Mouse (Mus musculus) liver, embryonic 13.5 days (tissue): ENCODE results near the gene Med12l. TPM values are rescaled to one million over a fixed set of nuclear protein-coding genes. Genes with fewer than 3 reads are reported as not detected.

ENCODE experiments used
- ATAC-seq: fragments of 200-750 bp; cut with Nextera tagmentation; 2 replicates; pipeline ENCODE4 v1.8.0; 2017; ENCODE audit warnings: low read depth, mild to moderate bottlenecking, moderate number of reproducible peaks, moderate library complexity
- DNase-seq: peaks from one replicate; pipeline ENCODE4 v3.0.0; 2022
- H3K27ac ChIP-seq: fragments of 300-500 bp; sonication (generic); 2 replicates; pipeline ENCODE4 v1.5.1; 2015; ENCODE audit warnings: moderate library complexity, mild to moderate bottlenecking, inconsistent platforms
- H3K27me3 ChIP-seq: fragments of 300-500 bp; sonication (generic); 2 replicates; pipeline ENCODE4 v1.6.1; 2015; ENCODE audit warnings: mild to moderate bottlenecking, inconsistent platforms
- H3K36me3 ChIP-seq: fragments of 300-500 bp; sonication (generic); 2 replicates; pipeline ENCODE4 v1.6.1; 2015; ENCODE audit warnings: mild to moderate bottlenecking, inconsistent platforms
- H3K4me1 ChIP-seq: fragments of 300-500 bp; sonication (generic); replicated peaks from 2 replicates; pipeline ENCODE4 v1.6.1; 2015; ENCODE audit warnings: inconsistent platforms
- H3K4me2 ChIP-seq: fragments of 300-500 bp; sonication (generic); 2 replicates; pipeline ENCODE4 v1.6.1; 2015; ENCODE audit warnings: inconsistent platforms, mild to moderate bottlenecking, moderate library complexity
- H3K4me3 ChIP-seq: fragments of 300-500 bp; sonication (generic); replicated peaks from 2 replicates; pipeline ENCODE4 v1.5.1; 2015; ENCODE audit warnings: mild to moderate bottlenecking, inconsistent platforms
- H3K9ac ChIP-seq: fragments of 300-500 bp; sonication (generic); 2 replicates; pipeline ENCODE4 v1.6.1; 2015; ENCODE audit warnings: mild to moderate bottlenecking, inconsistent platforms
- H3K9me3 ChIP-seq: fragments of 300-500 bp; sonication (generic); replicated peaks from 2 replicates; pipeline ENCODE4 v1.6.1; 2016; ENCODE audit warnings: inconsistent platforms
- WGBS: fragments of 180-500 bp; shearing (Covaris S2); methylation state at CpG from one replicate; pipeline ENCODE4 v1.1.7; 2015; ENCODE audit not compliant: insufficient replicate concordance; 5-methylcytosine and 5-hydroxymethylcytosine counted together
- polyA plus RNA-seq: library from polyadenylated mRNA; unstranded; fragments of >200 nt; fragmentation: Nextera tagmentation; extraction: Ambion mirVana; gene quantifications from 2 replicates; pipeline ENCODE4 v1.2.1, GENCODE M21; 2015

The Med12l gene
- polyA plus RNA-seq, 1 experiment from 2014 or later, result 0.69 TPM

DNA sequence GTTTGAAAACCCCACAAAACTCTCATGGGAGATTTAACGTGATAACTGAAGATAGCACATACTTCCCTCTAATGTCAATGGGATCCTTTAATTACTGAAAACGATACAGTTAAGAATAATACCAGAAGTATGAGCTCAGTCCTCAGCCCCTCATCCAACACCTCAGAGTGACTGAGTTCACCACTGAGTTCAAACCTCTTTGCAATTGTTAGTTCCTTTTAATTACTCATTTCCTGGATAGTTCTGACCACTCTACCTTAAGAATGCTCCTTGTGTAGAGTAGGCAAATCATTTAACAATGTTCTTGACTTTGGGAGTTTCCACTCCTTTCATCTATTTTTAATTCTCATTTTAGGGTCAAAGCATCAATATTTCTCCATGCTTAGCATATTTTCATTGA is 213.7 kb downstream of the Med12l start:
- DNase-seq (no peak), ATAC-seq (no peak)
- no peaks in the 10 kb centered on the region for H3K4me1 ChIP-seq
- H3K9ac ChIP-seq, result no peak overlapping the region
- H3K4me3 ChIP-seq, result no peak overlapping the region
- no peaks in the 10 kb centered on the region for H3K9me3 ChIP-seq
- H3K27me3 ChIP-seq, result no peaks in the 10 kb centered on the region
- no peaks in the 10 kb centered on the region for H3K36me3 ChIP-seq
- WGBS, result 61% methylated on average over 2 of the region's 2 CpGs
- H3K4me2 ChIP-seq, result no peak overlapping the region
- H3K27ac ChIP-seq, result no peak overlapping the region

GRCm38 (mm10) chr3:59222303-59222702 is 216.7 kb downstream of the Med12l start:
- ATAC-seq (no peak), DNase-seq (no peak)
- Histone ChIP-seq H3K9ac (no peak overlapping the region), H3K4me3 (no peak overlapping the region), H3K9me3 (no peaks in the 10 kb centered on the region), H3K27ac (no peak overlapping the region), H3K27me3 (no peaks in the 10 kb centered on the region), H3K36me3 (no peaks in the 10 kb centered on the region), H3K4me1 (no peaks in the 10 kb centered on the region), H3K4me2 (no peak overlapping the region)
- 44% methylated on average over 2 of the region's 2 CpGs for WGBS

- no peaks in the 10 kb centered on the region for H3K27me3 ChIP-seq
- no peaks in the 10 kb centered on the region for H3K9me3 ChIP-seq
- no peak overlapping the region for H3K9ac ChIP-seq
- no peak overlapping the region for H3K4me3 ChIP-seq
- no peak for ATAC-seq
- H3K36me3 ChIP-seq, result no peaks in the 10 kb centered on the region
- H3K4me2 ChIP-seq, result no peak overlapping the region
- no peaks in the 10 kb centered on the region; the same call in 1 of the 2 replicates for H3K4me1 ChIP-seq
- H3K27ac ChIP-seq, result no peak overlapping the region
- no peak for DNase-seq
Measured at GRCm38 (mm10) chr3:59225411-59225810, 219.8 kb downstream of the Med12l start.

DNA sequence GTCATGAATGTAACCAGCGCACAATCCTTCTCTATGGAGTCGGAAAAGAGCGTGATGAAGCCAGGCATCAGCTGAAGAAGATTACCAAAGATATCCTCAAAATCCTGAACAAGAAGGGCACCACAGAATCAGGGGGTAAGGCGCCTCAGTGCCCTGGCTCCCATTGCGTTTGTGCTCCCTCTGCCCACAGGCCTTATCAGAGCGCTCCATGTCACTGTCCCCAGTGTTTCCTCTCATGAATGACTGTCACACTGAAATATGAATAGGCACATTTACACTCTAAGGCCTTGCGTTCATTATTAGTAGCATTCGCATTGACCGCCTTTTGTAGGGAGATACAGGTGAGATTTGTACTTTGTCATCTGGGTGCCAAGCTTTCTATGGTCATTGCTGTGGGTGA is 222.1 kb downstream of the Med12l start:
- no peaks in the 10 kb centered on the region for H3K36me3 ChIP-seq
- no peaks in the 10 kb centered on the region for H3K9me3 ChIP-seq
- H3K4me2 ChIP-seq, result no peak overlapping the region
- H3K9ac ChIP-seq, result no peak overlapping the region
- no peaks in the 10 kb centered on the region; the same call in 1 of the 2 replicates for H3K4me1 ChIP-seq
- no peak for ATAC-seq
- no peak overlapping the region for H3K27ac ChIP-seq
- no peak for DNase-seq
- H3K27me3 ChIP-seq, result no peaks in the 10 kb centered on the region
- no peak overlapping the region for H3K4me3 ChIP-seq
- 46% methylated on average over 9 of the region's 9 CpGs for WGBS

DNA sequence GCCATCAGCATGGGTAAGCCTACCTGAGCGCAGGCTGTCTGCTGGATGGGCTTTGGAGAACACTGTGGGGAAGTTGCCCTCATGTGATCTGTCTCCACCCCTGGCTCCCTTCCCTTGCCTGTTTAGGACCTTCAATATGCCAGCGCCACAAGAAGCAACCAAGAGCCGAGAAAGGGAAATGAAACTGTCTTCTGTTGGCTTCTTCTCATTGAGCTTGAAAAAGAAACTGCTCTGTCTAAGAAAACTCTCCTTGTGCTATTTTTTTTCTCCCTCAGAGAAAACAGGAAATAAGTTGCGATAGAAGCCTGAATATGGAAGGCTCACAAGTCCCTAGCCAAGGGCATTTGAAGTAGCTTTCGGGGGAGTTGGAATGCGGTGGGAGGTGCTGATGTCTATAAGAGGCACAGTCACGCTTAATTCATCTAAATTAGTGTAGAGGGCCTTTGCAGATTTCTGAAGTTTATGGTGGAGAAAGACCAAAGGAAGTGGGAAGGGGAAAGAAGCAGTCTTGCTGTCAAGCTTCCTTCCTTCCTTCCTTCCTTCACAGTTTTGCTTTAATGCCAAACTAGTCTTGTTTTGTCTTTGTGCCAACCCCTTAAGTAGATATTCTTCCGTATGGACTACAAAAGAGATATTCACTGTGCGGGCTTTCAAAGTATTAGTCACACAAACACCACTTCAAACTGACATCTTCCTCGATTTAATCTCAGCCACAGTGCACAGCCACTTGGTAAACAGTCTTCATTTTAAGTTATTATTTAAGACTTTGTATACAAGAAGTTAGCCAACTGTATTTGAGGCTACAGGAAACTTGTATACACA is 223.3 kb downstream of the Med12l start:
- Histone ChIP-seq H3K27me3 (no peaks in the 10 kb centered on the region), H3K4me2 (no peak overlapping the region), H3K36me3 (no peaks in the 10 kb centered on the region), H3K9ac (no peak overlapping the region), H3K4me1 (no peaks in the 10 kb centered on the region; the same call in 1 of the 2 replicates), H3K27ac (peak overlapping the region; percentile 40), H3K9me3 (no peaks in the 10 kb centered on the region), H3K4me3 (no peak overlapping the region)
- 0 out of 2 replicates have a peak, but pooled peaks have one; percentile 29 for ATAC-seq
- DNase-seq, result no peak
- 35% methylated on average over 10 of the region's 10 CpGs for WGBS

GRCm38 (mm10) chr3:59230912-59231311 is 225.3 kb downstream of the Med12l start:
- no peak for ATAC-seq

DNA sequence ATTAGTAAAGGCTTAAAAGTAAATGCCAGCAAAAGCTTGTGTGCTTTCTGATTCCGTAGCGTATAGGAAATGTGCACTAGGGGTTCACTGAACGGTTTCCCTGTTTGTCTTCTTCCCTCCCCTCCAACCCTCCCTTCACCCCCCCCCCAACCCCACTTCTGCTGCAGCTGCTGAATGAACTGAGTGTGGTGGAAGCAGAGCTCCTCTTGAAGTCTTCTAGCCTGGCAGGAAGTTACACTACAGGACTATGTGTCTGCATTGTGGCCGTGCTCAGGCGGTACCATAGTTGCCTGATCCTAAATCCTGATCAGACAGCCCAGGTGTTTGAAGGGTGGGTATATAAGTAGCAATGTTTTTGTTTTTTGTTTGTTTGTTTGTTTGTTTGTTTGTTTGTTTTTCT is 229.3 kb downstream of the Med12l start:
- Histone ChIP-seq H3K4me2 (no peak overlapping the region), H3K27ac (no peak overlapping the region), H3K9ac (no peak overlapping the region), H3K27me3 (no peaks in the 10 kb centered on the region), H3K36me3 (no peaks in the 10 kb centered on the region), H3K4me1 (no peaks in the 10 kb centered on the region), H3K9me3 (no peaks in the 10 kb centered on the region), H3K4me3 (no peak overlapping the region)
- no peak for DNase-seq
- WGBS, result 33% methylated on average over 5 of the region's 5 CpGs
- ATAC-seq, result no peak

More at GRCm38 (mm10) chr3:59230912-59231311, 225.3 kb downstream of the Med12l start:
- no peak for DNase-seq
- Histone ChIP-seq H3K9me3 (no peaks in the 10 kb centered on the region), H3K27me3 (no peaks in the 10 kb centered on the region), H3K4me2 (no peak overlapping the region), H3K4me3 (no peak overlapping the region), H3K36me3 (no peaks in the 10 kb centered on the region), H3K9ac (no peak overlapping the region), H3K27ac (no peak overlapping the region), H3K4me1 (no peaks in the 10 kb centered on the region; the same call in 1 of the 2 replicates)
- WGBS, result 69% methylated on average over 3 of the region's 3 CpGs

DNA sequence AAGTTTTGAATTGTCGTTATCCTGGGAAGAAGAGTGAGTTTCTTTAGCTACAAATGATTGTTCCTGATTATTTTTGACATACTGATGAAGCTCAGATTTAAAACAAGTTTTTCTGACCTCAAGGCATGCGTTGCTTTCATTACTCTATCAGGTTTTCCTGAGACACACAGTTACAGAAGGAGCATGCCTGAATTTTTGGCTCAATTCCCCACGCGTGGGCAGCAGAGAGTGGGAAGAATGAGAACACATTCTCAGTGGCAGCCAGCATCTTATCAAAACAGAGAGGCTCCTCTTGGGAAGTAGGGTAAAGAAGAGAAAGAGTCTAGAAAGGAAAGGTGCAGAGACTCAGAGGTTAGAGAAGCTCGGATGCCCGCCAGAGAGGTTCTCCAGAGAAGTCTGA is 237.8 kb downstream of the Med12l start:
- Histone ChIP-seq H3K36me3 (no peaks in the 10 kb centered on the region), H3K4me1 (no peaks in the 10 kb centered on the region), H3K27ac (no peak overlapping the region), H3K27me3 (no peaks in the 10 kb centered on the region), H3K9ac (no peak overlapping the region), H3K4me3 (no peak overlapping the region), H3K9me3 (no peaks in the 10 kb centered on the region), H3K4me2 (no peak overlapping the region)
- ATAC-seq (no peak), DNase-seq (no peak)
- 65% methylated on average over 6 of the region's 6 CpGs for WGBS

DNA sequence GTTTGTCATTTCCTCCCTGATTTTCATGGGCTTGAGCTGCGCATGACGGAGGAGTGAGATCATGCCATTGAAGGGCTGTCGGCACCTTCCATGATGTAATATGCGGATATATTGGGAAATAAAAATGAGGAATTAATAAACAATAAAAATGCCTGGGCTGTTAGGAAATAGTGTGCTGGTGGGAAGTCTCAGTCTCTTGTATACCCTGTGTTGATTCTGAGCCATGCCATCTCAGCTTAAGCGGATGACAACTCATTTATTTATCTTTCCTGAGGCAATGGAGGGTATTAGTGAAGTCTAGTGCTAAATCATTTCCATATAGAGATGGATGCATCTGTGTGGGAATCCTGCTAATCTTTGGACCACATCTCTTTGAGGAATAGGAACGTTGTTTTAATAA is 242.4 kb downstream of the Med12l start:
- Histone ChIP-seq H3K36me3 (no peaks in the 10 kb centered on the region), H3K9ac (no peak overlapping the region), H3K27me3 (no peaks in the 10 kb centered on the region), H3K4me2 (no peak overlapping the region), H3K4me1 (no peaks in the 10 kb centered on the region), H3K27ac (no peak overlapping the region), H3K4me3 (no peak overlapping the region), H3K9me3 (no peaks in the 10 kb centered on the region)
- WGBS, result 79% methylated on average over 6 of the region's 6 CpGs
- DNase-seq (no peak), ATAC-seq (no peak)

DNA sequence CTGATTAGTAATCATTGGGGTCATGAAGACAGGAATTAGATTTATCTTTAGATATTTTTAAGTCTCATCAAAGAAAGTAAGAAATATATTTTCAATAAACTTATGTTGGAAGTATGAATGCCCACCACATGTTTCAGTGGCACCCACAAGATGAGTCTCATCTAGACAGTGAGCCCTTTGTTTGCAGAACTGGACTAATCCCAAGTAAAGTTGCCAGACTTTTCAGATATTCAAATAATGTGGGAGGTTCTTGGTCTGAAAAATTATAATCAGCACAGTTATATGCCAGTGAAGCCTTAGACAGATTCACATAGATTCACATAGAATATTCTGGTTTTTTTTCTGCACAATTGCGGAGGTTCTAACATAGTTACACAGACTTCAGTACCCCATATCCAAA is 244.8 kb downstream of the Med12l start:
- no peak overlapping the region for H3K27ac ChIP-seq
- WGBS, result 87% methylated on average over 1 of the region's 1 CpGs
- no peaks in the 10 kb centered on the region for H3K9me3 ChIP-seq
- H3K36me3 ChIP-seq, result no peaks in the 10 kb centered on the region
- no peak overlapping the region for H3K9ac ChIP-seq
- DNase-seq (no peak), ATAC-seq (no peak)
- H3K4me1 ChIP-seq, result no peaks in the 10 kb centered on the region
- H3K4me2 ChIP-seq, result no peak overlapping the region
- no peaks in the 10 kb centered on the region for H3K27me3 ChIP-seq
- no peak overlapping the region for H3K4me3 ChIP-seq

DNA sequence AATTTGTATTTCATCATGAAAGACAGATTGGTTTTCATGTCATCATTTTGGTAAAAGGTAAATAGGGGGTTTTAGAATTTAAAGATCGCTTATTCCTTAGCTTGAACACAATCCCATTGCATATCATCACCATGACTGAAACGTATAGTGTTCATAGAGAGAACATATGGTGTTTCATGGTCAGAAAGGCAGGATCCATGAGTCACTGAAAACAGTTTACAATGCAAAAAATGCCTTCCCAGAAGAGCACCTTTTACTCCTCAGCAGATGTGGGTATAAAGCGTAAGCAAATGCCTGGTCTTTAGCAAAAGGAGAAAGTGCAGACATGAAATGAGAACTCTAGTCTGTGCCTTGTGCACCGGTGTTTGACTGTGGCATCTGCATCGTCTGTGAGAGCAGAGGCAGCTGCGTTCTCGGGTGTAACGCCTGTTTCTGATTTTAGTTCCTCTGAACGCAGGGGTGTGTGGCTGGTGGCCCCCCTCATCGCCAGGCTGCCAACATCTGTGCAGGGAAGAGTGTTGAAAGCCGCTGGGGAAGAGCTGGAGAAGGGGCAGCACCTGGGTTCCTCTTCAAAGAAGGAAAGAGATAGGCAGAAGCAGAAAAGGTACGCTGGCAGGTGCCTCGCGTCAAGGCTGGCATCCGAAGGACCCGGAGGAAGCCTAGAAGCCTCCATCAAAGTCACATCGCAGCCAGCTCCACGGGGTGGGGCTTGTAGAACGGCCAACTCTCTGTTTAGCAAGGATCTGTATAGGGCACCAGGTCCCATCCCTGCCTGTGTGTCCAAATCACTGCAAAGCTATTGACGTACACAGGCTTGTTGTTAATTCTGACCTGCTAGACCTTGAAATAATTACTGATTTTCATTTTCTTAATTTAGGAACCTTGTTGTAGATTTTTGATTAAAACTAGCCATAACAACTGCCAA is 252.4 kb downstream of the Med12l start:
- Histone ChIP-seq H3K27ac (no peak overlapping the region), H3K4me1 (no peaks in the 10 kb centered on the region), H3K36me3 (no peaks in the 10 kb centered on the region), H3K4me2 (no peak overlapping the region), H3K27me3 (no peaks in the 10 kb centered on the region), H3K4me3 (no peak overlapping the region), H3K9me3 (no peaks in the 10 kb centered on the region), H3K9ac (no peak overlapping the region)
- DNase-seq (no peak), ATAC-seq (no peak)
- 72% methylated on average over 20 of the region's 20 CpGs for WGBS
